Mouse (Mus musculus): ENCODE measurements at regions not wholly inside any gene's neighbourhood (a gene's known extent, or its start where the extent isn't known, plus 50 kb on each side); places are given as distances from the start of the nearest gene placed in this dataset.

DNA sequence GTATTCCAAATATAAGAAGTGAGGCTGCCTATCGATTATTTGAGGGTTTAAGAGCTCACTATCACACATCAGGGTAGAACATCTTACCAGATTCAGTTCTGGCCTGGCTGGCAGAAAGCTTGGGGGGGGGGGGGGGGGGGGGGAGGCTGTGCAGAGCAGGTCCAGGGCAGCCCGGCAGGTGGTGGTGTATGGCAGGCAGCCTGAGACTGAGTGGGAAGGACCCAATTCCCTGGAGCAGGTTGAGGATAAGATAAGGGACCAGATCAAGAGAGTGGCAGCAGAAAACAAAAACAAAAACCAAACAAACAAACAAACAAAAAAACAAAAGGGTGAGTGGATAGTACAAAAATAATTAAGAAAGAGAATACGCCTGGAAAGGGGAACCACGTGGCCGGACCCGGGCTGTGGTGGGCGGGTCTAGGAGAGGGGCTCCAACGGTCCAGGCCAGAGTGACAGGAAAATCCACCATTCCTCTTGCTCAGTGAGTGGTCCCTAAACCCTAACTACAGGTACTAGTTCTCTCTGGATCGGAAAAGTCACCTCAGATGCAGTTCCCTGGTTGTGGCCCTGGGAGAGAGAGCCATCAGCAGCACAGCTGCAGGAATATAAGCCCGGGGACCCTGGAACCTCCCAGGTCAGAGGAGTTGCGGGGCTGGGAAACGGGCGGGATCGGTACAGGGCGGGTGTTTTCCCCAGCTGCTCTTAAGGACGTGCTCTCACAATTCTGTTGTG lies 73.3 kb downstream of the Vmn2r112 start:
- DNase-seq: peak; percentile 50
- H3K4me2 ChIP-seq: peak overlapping the region; percentile 61
- H3K9me3 ChIP-seq (ENCODE audit: low read depth, low read length): no peaks in the 10 kb centered on the region
- peak; percentile 93 for ATAC-seq (ENCODE audit: insufficient read depth)
- peak; percentile 5; the same call in 1 of the 2 replicates for TF ChIP-seq CTCF (IDR thresholded peaks at IDR 0.05; ENCODE audit: low read depth)
- H3K4me1 ChIP-seq (ENCODE audit: insufficient read depth): no peaks in the 10 kb centered on the region
- peak overlapping the region; percentile 35; the same call in 1 of the 2 replicates for H3K9ac ChIP-seq
- no peaks in the 10 kb centered on the region for H3K27me3 ChIP-seq (ENCODE audit: insufficient read depth, low read length)
- H3K4me3 ChIP-seq (ENCODE audit: low read depth, low read length): peak overlapping the region; percentile 35
- H3K27ac ChIP-seq (ENCODE audit: low read depth): no peak overlapping the region
- 17% methylated on average over 16 of the region's 16 CpGs for WGBS
- H3K36me3 ChIP-seq (ENCODE audit: insufficient read depth): no peaks in the 10 kb centered on the region

Measured in lung, embryonic 14.5 days (tissue).